Mouse (Mus musculus) midbrain, embryonic 13.5 days (tissue): ENCODE results near the gene Fermt1. TPM values are rescaled to one million over a fixed set of nuclear protein-coding genes. Genes with fewer than 3 reads are reported as not detected.
A peak's percentile ranks its signal among the peaks of the same experiment; 100 is the strongest.

Experiments
- ATAC-seq: fragments of 200-750 bp; cut with Nextera tagmentation; 2 replicates; pipeline ENCODE4 v1.8.0; 2017; ENCODE audit warnings: mild to moderate bottlenecking, moderate TSS enrichment, moderate library complexity
- H3K27ac ChIP-seq: fragments of 300-500 bp; sonication (generic); 2 replicates; pipeline ENCODE4 v1.5.1; 2015; ENCODE audit warnings: inconsistent platforms, mild to moderate bottlenecking, moderate library complexity
- H3K27me3 ChIP-seq: fragments of 300-500 bp; sonication (generic); 2 replicates; pipeline ENCODE4 v1.6.1; 2015; ENCODE audit warnings: mild to moderate bottlenecking, inconsistent platforms
- H3K36me3 ChIP-seq: fragments of 300-500 bp; sonication (generic); 2 replicates; pipeline ENCODE4 v1.6.1; 2015; ENCODE audit warnings: mild to moderate bottlenecking, inconsistent platforms
- H3K4me1 ChIP-seq: fragments of 300-500 bp; sonication (generic); replicated peaks from 2 replicates; pipeline ENCODE4 v1.6.1; 2015; ENCODE audit warnings: inconsistent platforms
- H3K4me2 ChIP-seq: fragments of 300-500 bp; sonication (generic); replicated peaks from 2 replicates; pipeline ENCODE4 v1.6.1; 2015; ENCODE audit warnings: moderate library complexity, mild to moderate bottlenecking, inconsistent platforms
- H3K4me3 ChIP-seq: fragments of 300-500 bp; sonication (generic); replicated peaks from 2 replicates; pipeline ENCODE4 v1.5.1; 2015; ENCODE audit warnings: mild to moderate bottlenecking, inconsistent platforms
- H3K9ac ChIP-seq: fragments of 300-500 bp; sonication (generic); replicated peaks from 2 replicates; pipeline ENCODE4 v1.6.1; 2015; ENCODE audit warnings: mild to moderate bottlenecking, inconsistent platforms
- H3K9me3 ChIP-seq: fragments of 300-500 bp; sonication (generic); 2 replicates; pipeline ENCODE4 v1.6.1; 2016; ENCODE audit warnings: mild to moderate bottlenecking, inconsistent platforms
- WGBS: fragments of 180-500 bp; shearing (Covaris S2); methylation state at CpG from one replicate; pipeline ENCODE4 v1.1.7; 2015; 5-methylcytosine and 5-hydroxymethylcytosine counted together
- polyA plus RNA-seq: library from polyadenylated mRNA; unstranded; fragments of >200 nt; fragmentation: Nextera tagmentation; extraction: Ambion mirVana; gene quantifications from 2 replicates; pipeline ENCODE4 v1.2.1, GENCODE M21; 2015

The Fermt1 gene
- polyA plus RNA-seq: not detected in 2 replicates

DNA sequence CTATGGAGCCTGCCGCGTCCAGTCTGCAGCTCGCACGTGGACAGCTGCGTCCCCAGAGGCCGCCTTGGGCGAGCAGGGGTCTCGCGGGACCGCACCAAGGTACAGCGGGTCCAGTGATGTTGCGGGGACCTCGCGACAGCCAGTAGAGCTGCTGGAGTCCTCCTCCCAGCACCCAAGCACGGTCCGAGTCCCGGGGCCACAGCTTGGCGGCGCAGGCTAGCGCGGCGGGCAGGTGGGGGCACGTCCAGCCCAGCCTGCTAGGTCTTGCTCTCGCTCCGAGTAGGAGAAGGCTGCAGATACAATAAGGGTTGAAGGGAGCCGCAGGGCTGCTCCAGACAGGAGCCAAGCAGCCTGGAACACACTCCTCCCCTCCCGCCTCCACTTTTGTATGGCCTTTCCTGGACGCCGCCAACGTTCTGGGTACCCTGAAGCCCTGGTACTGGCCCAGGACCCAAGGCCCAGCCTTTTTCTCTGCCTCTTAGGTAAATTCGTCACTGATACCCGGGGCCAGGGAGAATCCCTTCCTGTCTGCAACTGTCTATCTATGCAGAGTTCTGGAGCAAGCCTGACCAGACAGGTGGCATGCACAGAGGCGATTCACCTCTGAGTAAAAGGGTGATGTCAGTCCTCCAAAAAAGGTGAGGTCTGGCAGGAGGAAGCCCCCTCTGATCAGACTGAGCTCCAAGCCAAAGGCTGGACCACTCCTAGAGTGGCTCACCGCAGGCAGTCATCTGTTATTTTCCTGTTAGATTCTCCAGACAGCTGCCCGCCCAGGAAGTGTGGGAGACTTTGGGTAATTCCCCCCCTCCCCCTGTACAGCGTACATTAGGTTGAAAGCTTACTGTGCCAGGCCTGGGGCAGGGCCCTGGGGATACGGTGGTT, at the start of gene Fermt1:
Fermt1 (minus strand) TSS at position 581 of the 882 bp plus-strand sequence.
- Histone ChIP-seq H3K9me3 (no peaks in the 10 kb centered on the region), H3K9ac (peak within 1 kb of the TSS; percentile 59), H3K4me2 (peak within 1 kb of the TSS; percentile 88), H3K36me3 (no peaks in the 10 kb centered on the region), H3K27ac (no peak within 1 kb of the TSS), H3K4me1 (peaks cover 14% of the 10 kb centered on the region), H3K27me3 (peaks cover 61% of the 10 kb centered on the region), H3K4me3 (peak within 1 kb of the TSS; percentile 46)
- WGBS: 3% methylated on average over 37 of the region's 37 CpGs
- ATAC-seq: peak; percentile 84

DNA sequence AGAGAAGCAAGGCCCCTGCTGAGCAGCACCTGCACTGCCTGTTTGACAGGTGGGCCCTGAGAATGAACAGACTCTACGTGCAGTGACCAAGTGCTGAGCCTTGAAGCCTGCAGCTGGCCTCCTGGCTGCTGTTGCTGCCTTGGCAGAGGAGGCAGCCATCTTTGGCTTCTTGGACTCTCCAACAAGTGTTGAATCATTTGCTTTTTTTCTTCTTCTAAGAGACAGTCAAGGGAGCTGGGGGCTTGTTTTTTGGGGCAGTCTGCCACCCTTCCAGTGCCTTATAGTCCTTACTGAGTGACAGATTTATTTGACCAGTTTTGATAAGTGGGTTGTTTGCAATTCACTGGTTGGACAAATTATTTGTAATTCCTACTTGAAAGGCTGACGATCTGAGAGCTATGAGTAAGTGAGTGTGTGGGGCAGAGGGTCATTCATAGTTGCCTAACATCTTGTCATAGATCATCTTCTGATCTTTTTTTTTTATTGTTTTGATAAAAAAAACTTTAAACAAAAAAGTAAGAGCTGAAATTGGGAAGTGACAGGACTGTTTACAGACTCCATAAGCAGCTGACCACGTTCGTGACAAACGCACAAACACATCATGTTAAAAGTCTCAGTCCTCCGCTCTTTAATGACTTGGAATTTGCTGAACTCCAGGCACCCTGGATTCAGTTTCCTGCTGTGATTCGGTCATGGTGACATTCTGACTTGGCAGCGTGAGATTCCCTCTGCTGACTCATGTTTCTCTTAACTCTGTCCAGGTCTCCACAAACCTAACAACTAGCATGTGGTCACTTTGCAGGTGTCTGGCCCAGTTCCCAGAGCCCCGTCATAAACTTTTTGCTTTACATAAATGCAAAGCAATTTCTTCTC, 47.2 kb upstream of the Fermt1 start:
- ATAC-seq: no peak
- WGBS: 86% methylated on average over 9 of the region's 9 CpGs

DNA sequence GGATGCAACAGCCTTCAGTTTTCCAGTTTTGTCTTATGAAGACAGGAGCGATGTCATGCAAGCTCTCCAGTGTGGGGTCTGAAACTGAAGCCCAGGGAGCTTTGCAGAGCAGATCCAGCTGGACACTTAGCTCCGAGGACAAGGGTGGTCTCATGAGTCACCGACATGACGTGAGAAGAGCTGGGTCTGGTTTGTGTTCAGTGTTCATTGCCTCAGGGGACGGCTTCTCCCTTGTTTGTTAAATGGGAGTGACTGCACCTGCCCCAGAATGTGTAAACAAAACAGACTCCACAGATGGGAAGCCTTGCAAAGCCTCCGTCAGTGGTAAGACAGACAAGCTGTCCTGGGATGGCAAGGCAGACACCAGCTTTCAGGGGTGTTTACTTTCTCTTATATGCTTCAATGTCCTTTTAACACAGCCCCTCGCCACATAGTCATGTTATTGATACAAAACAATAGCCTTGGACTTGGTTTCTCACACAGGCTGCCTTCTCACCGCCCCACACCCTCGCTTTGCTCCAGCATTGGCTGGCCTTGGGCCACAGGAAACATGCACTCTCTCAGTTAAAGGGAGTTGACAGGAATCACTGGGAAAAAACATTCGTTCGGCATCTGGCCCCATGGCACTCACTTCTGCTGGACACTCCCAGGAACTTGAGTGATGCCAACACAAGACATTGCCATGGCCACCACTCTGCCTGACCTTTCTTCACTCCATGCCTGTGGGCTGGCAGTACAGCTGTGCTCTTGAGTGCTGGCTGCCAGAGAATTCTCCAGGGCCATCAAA, 44.3 kb upstream of the Fermt1 start:
- Histone ChIP-seq H3K4me3 (no peak overlapping the region), H3K27me3 (no peaks in the 10 kb centered on the region), H3K9ac (no peak overlapping the region), H3K36me3 (no peaks in the 10 kb centered on the region), H3K27ac (no peak overlapping the region), H3K9me3 (no peaks in the 10 kb centered on the region), H3K4me1 (no peaks in the 10 kb centered on the region), H3K4me2 (no peak overlapping the region)
- no peak for ATAC-seq
- WGBS: 73% methylated on average over 11 of the region's 11 CpGs

More for the DNA sequence above, 47.2 kb upstream of the Fermt1 start:
- Histone ChIP-seq H3K9me3 (no peaks in the 10 kb centered on the region), H3K27me3 (no peaks in the 10 kb centered on the region), H3K4me2 (no peak overlapping the region), H3K27ac (no peak overlapping the region), H3K36me3 (no peaks in the 10 kb centered on the region), H3K4me1 (no peaks in the 10 kb centered on the region), H3K4me3 (no peak overlapping the region), H3K9ac (no peak overlapping the region)

DNA sequence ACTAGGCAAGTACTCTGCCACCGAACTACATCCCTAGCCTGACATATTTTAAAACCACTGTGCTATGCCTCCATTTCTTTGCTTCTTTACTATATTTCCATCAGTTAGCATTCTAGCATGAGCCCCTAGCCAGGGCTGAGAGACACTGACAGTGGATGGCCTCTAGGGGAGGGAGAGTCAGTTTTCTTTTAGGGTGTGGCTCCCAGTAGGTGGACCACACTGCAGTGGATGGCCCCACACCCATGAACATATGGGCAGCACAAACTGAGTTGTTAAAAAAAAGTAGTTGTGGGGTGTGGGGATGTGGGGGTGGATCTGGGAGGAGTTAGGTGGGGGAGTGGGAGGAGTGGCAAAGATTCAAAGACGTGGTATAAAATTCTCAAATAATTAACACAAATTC, 27.6 kb upstream of the Fermt1 start:
- H3K27me3 ChIP-seq: no peaks in the 10 kb centered on the region
- no peak for ATAC-seq
- H3K4me2 ChIP-seq: no peak overlapping the region
- H3K27ac ChIP-seq: no peak overlapping the region
- H3K36me3 ChIP-seq: no peaks in the 10 kb centered on the region
- no peaks in the 10 kb centered on the region for H3K4me1 ChIP-seq
- no peak overlapping the region for H3K4me3 ChIP-seq
- H3K9me3 ChIP-seq: no peaks in the 10 kb centered on the region
- WGBS: 95% methylated on average over 2 of the region's 2 CpGs
- no peak overlapping the region for H3K9ac ChIP-seq

DNA sequence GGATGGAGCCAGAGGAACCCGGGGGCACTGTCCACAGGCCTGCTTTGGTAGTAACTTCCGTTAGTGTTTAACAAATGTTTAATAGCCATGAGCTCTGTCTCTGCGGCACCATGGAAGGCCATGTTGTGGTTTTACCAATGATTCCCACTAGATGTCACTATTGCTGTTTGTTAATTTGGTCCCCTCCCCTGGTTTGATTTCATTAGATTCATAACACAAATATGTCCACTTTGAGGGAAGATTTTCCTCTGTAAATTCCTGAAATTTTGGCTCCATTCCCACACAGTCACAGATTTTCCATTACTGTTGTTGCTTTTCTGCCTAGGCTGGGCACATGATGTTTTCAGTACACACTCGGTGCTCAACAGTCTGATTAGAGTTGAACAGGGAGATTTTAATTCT, 25.1 kb upstream of the Fermt1 start:
- Histone ChIP-seq H3K36me3 (no peaks in the 10 kb centered on the region), H3K4me2 (no peak overlapping the region), H3K27ac (no peak overlapping the region), H3K4me1 (no peaks in the 10 kb centered on the region), H3K27me3 (no peaks in the 10 kb centered on the region), H3K9ac (no peak overlapping the region), H3K4me3 (no peak overlapping the region), H3K9me3 (no peaks in the 10 kb centered on the region)
- ATAC-seq: peak; percentile 73
- WGBS: 46% methylated on average over 4 of the region's 4 CpGs

DNA sequence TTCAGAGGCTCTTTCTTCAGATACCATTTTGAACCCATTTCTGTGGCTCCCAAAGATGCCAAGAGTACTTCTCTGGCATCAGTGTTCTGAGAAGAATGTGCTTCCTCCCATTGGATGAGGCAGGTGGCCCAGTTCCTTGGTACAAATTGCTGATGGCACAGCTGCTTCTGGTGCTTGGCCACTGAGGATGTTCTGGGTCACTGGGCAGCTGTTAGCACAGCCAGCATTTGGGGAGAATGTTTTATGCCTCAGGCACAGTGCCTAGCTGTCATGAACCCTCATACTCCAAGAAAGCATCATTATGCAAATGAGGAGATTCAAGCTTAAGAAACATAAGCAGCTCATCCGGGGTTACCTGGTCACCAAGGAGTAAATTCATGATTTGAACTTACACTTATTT, 12.1 kb upstream of the Fermt1 start:
- Histone ChIP-seq H3K36me3 (no peaks in the 10 kb centered on the region), H3K4me1 (no peaks in the 10 kb centered on the region), H3K9ac (no peak overlapping the region), H3K27ac (no peak overlapping the region), H3K27me3 (no peaks in the 10 kb centered on the region), H3K4me2 (no peak overlapping the region), H3K9me3 (0 out of 2 replicates have a peak, but pooled peaks cover 3% of the 10 kb centered on the region), H3K4me3 (no peak overlapping the region)
- ATAC-seq: no peak
- WGBS: 74% methylated on average over 1 of the region's 1 CpGs

DNA sequence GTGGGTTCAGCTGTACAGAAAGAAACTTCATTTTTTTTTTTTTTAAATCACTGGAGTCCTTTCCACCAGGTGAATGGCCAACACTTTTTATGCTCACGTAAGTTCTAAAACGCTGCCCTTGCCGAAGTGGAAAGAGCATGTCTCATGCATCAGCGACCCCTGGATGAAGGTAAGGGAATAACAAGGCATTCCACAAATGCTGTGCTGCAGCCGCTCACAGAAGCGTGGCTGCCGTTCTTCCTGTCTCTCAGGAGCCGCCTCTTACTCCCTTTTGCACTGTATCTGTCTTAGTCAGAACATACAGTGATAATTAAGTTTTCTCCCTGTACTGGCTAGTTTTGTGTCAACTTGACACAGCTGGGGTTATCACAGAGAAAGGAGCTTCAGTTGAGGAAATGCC, 6.5 kb upstream of the Fermt1 start:
- Histone ChIP-seq H3K4me3 (no peak overlapping the region), H3K9me3 (no peaks in the 10 kb centered on the region), H3K4me1 (no peaks in the 10 kb centered on the region), H3K27ac (no peak overlapping the region), H3K9ac (no peak overlapping the region), H3K27me3 (peaks cover 15% of the 10 kb centered on the region; the same call in 1 of the 2 replicates), H3K36me3 (no peaks in the 10 kb centered on the region), H3K4me2 (no peak overlapping the region)
- WGBS: 3% methylated on average over 8 of the region's 8 CpGs
- peak; percentile 60; the same call in 1 of the 2 replicates for ATAC-seq

DNA sequence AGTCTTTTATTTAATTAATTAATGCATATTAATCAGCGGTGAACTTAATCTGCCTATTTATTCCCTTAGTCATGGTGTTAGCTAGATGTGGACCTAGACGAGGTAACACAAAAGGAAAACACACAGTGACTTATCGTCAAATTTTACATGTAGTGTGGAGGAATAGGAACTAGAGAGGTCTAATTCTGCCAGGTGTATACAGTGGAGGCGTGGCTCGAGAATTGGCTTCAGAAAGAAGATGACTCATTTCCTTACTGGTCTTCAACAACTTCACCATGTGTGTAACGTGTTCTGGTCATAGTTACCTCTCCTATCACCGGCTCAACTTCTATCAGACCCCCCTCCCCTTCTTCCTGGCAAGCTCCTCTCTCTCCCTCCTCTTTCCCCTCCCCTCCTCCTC, 2.5 kb upstream of the Fermt1 start:
- H3K4me3 ChIP-seq: no peak overlapping the region
- H3K9ac ChIP-seq: no peak overlapping the region
- no peak overlapping the region for H3K27ac ChIP-seq
- peaks cover 14% of the 10 kb centered on the region for H3K4me1 ChIP-seq
- peaks cover 54% of the 10 kb centered on the region for H3K27me3 ChIP-seq
- no peak for ATAC-seq
- H3K4me2 ChIP-seq: no peak overlapping the region
- no peaks in the 10 kb centered on the region for H3K36me3 ChIP-seq
- H3K9me3 ChIP-seq: no peaks in the 10 kb centered on the region
- WGBS: 75% methylated on average over 7 of the region's 7 CpGs

DNA sequence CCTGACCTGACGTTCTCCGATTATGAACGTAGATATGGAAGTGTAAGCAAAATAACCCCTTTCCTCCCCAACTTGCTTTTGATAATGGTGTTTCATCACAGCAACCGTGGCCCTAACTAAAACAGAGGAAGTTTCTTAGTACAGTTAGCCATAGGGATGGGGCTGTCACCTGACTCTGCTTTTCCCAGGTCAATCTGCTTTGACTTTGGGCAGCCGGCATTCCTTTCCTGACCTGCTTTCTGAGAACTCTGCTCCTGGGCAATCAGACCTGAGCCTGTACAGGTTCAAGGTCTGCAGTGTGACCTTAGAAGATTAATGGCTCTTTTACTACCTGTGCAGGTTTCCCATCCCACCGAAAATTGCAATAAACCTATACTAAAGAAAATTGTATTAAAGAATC, 1.3 kb upstream of the Fermt1 start:
- Histone ChIP-seq H3K27me3 (peaks cover 59% of the 10 kb centered on the region), H3K4me1 (peaks cover 14% of the 10 kb centered on the region), H3K4me2 (no peak overlapping the region), H3K27ac (no peak overlapping the region), H3K9me3 (no peaks in the 10 kb centered on the region), H3K36me3 (no peaks in the 10 kb centered on the region), H3K4me3 (no peak overlapping the region), H3K9ac (no peak overlapping the region)
- ATAC-seq: no peak
- 83% methylated on average over 6 of the region's 6 CpGs for WGBS

DNA sequence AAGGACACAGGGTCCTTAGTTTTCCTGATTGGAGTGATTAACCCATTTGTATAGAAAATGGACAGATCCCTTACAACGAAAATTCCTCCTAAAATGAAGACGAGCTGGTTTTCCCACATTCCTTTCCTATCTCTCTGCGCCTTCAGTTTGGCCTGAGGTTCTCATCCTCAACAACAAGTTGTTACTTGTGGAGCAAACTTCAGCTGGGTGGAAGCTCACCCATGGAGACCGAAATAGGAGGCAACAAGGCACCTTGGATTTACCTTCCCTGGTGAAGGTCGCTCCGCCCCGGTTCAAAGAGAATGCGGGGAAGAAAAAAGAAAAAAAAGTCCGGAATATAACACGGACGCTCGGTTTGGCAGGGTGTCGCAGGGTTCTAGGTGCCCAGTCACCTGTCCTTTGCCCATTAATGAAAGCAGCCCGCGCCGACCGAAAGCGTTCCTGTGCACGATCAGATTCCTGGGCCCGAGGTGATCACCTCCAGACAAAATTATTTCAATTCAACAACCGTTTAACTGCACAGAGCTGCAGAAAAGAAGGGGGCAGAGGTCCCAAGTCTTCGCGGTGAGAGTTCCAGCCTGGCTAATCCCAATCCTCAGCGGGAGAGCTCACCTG, 888 bp downstream of the Fermt1 start:
- Histone ChIP-seq H3K4me2 (peak overlapping the region; percentile 88), H3K4me1 (peaks cover 14% of the 10 kb centered on the region), H3K4me3 (peak overlapping the region; percentile 46), H3K9ac (peak overlapping the region; percentile 59), H3K9me3 (no peaks in the 10 kb centered on the region), H3K36me3 (no peaks in the 10 kb centered on the region), H3K27me3 (peaks cover 59% of the 10 kb centered on the region), H3K27ac (no peak overlapping the region)
- WGBS: 8% methylated on average over 24 of the region's 24 CpGs
- ATAC-seq: no peak

DNA sequence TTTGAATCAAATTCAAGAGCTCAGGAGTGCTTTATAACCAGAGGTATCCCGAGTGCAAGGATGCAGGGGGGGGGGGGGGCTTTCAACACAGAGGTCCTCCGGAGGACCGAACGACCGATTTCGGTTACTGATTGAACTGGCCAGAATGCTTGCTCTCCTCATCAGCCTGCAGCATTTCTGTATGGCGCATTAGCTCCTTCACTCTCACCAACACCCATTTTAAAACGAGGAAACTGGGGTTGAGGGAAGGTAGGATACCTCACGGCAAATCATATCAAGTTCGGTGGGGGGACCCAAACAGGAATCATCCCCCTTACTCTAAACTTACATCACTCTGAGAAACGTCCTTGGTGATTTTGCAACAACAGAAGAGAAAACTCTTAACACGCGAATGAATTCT, 1.7 kb downstream of the Fermt1 start:
- no peak overlapping the region for H3K4me2 ChIP-seq
- H3K36me3 ChIP-seq: no peaks in the 10 kb centered on the region
- no peak overlapping the region for H3K27ac ChIP-seq
- 42% methylated on average over 13 of the region's 13 CpGs for WGBS
- H3K9ac ChIP-seq: no peak overlapping the region
- no peak for ATAC-seq
- peaks cover 59% of the 10 kb centered on the region for H3K27me3 ChIP-seq
- no peaks in the 10 kb centered on the region for H3K9me3 ChIP-seq
- H3K4me3 ChIP-seq: no peak overlapping the region
- peaks cover 14% of the 10 kb centered on the region for H3K4me1 ChIP-seq
